Mouse (Mus musculus) monocyte, adult 5-6 weeks (primary cell): ENCODE measurements around the gene Elavl4. TPM values are rescaled to one million over a fixed set of nuclear protein-coding genes. Genes with fewer than 3 reads are reported as not detected.

ENCODE experiments used
- ATAC-seq: fragments of 153-309, 156-312 bp; replicated peaks from 2 replicates; pipeline ENCODE4 v1.8.0; 2017; ENCODE audit warnings: mild to moderate bottlenecking; ENCODE audit not compliant: low TSS enrichment, insufficient number of reproducible peaks, severe bottlenecking, poor library complexity, low FRiP score
- total RNA-seq: library from RNA; stranded (forward); fragments of 200-1000, 200-491, 200-594 nt; gene quantifications from 3 replicates; pipeline ENCODE4 v1.2.3, GENCODE M21; 2017

Gene Elavl4
- total RNA-seq, 1 experiment from 2014 or later, result not detected

- ATAC-seq, result no peak
Observed at GRCm38 (mm10) chr4:110284446-110284845, 67.3 kb downstream of the Elavl4 start.

- no peak for ATAC-seq
Observed at GRCm38 (mm10) chr4:110270046-110270445, 81.7 kb downstream of the Elavl4 start.

- ATAC-seq, result no peak
Observed at GRCm38 (mm10) chr4:110266804-110267575, 84.7 kb downstream of the Elavl4 start.

GRCm38 (mm10) chr4:110264345-110264943, 87.3 kb downstream of the Elavl4 start:
- ATAC-seq, result no peak

GRCm38 (mm10) chr4:110257360-110257759, 94.3 kb downstream of the Elavl4 start:
- no peak for ATAC-seq

- no peak for ATAC-seq
Observed at GRCm38 (mm10) chr4:110255617-110256016, 96.1 kb downstream of the Elavl4 start.

GRCm38 (mm10) chr4:110250055-110250454, 101.7 kb downstream of the Elavl4 start:
- ATAC-seq, result no peak

GRCm38 (mm10) chr4:110242879-110243278, 108.8 kb downstream of the Elavl4 start:
- no peak for ATAC-seq

GRCm38 (mm10) chr4:110234554-110234953, 117.2 kb downstream of the Elavl4 start:
- ATAC-seq, result no peak

GRCm38 (mm10) chr4:110232327-110232726, 119.4 kb downstream of the Elavl4 start:
- ATAC-seq, result no peak

- no peak for ATAC-seq
Observed at GRCm38 (mm10) chr4:110231799-110232198, 119.9 kb downstream of the Elavl4 start.

- ATAC-seq, result no peak
Observed at GRCm38 (mm10) chr4:110229652-110230051, 122.1 kb downstream of the Elavl4 start.

- ATAC-seq, result no peak
Observed at GRCm38 (mm10) chr4:110229238-110229637, 122.5 kb downstream of the Elavl4 start.

GRCm38 (mm10) chr4:110227621-110228031, 124.1 kb downstream of the Elavl4 start:
- no peak for ATAC-seq

- ATAC-seq, result no peak
Observed at GRCm38 (mm10) chr4:110225492-110225891, 126.2 kb downstream of the Elavl4 start.

GRCm38 (mm10) chr4:110218819-110219218, 132.9 kb downstream of the Elavl4 start:
- ATAC-seq, result no peak

- no peak for ATAC-seq
Observed at GRCm38 (mm10) chr4:110217553-110217952, 134.2 kb downstream of the Elavl4 start.

- ATAC-seq, result no peak
Observed at GRCm38 (mm10) chr4:110214543-110214942, 137.2 kb downstream of the Elavl4 start.

- ATAC-seq, result no peak
Observed at GRCm38 (mm10) chr4:110213666-110214065, 138.0 kb downstream of the Elavl4 start.

- ATAC-seq, result no peak
Observed at GRCm38 (mm10) chr4:110210246-110210645, 141.5 kb downstream of the Elavl4 start.
